Mouse (Mus musculus): ENCODE measurements at regions not wholly inside any gene's neighbourhood (a gene's known extent, or its start where the extent isn't known, plus 50 kb on each side); places are given as distances from the start of the nearest gene placed in this dataset.

DNA sequence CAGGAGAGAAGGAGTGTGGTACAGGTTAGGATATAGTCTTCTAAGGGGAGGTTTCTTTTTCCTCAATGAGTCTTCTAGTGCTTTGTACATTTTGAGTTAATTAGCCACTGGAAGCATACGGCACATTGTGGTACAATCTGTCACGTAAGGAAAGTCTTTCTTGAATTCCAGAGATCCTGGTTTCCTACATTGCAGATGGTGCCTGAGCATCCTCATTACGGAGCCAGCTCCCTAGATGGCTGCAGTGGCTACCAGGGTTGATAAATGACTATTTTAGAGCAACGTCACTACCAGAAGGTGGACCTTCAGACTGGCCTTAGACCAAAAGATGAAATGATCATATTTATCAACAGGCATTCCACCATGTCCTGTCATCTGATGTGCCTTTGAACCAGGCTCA, 84.5 kb upstream of the 1700025G04Rik start:
- DNase-seq, result no peak
- Histone ChIP-seq H3K4me3 (replicated peaks; ENCODE audit: extremely low read depth, low read depth, low read length) (no peak overlapping the region), H3K4me1 (ENCODE audit: control insufficient read depth, insufficient read depth, low read length) (no peaks in the 10 kb centered on the region; the same call in 1 of the 2 replicates)
- WGBS, result 93% methylated on average over 4 of the region's 4 CpGs
- TF ChIP-seq CTCF (IDR thresholded peaks at IDR 0.05; ENCODE audit: insufficient read depth, low read length) (no peak), POLR2A (IDR thresholded peaks at IDR 0.05; ENCODE audit: borderline replicate concordance, extremely low read depth, low read depth, low read length) (no peak)

DNA sequence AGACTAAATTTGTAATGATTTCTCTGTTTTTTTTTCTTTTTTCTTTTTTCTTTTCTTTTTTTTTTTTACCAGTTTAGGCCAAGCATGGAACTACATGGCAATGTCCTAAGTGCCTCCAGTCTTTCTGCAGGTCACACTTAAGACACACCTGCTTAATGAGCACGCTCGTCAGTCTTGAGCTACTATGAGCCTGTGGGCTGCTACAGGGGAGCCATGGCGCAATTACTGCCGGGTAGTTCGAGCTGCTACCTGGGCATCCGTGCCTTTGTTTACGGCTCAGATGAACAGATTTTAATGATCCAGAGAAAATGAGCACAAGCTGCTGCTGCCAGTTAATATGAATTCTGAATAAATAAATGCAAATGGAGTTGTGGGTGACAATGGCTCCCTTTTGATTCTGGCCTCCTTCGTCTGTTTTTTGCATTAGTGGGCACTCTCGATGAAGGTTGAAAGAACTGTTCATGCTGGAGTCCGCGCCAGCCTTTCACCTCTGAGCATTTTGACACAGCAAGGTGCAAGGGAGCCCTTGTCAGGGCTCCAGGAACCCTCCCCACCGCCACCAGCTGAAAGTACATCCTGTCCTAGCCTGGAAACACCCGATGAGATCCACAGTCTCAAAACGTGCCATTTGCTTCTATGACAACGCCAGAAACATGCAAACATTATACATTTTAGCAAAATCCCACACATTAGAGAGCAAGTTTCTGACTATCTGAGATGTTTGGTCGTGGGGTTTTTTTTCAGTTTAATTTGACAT, 81.3 kb upstream of the 1700025G04Rik start:
- Histone ChIP-seq H3K4me1 (ENCODE audit: control insufficient read depth, insufficient read depth, low read length) (no peaks in the 10 kb centered on the region), H3K4me3 (replicated peaks; ENCODE audit: extremely low read depth, low read depth, low read length) (no peak overlapping the region)
- TF ChIP-seq POLR2A (IDR thresholded peaks at IDR 0.05; ENCODE audit: borderline replicate concordance, extremely low read depth, low read depth, low read length) (no peak), CTCF (IDR thresholded peaks at IDR 0.05; ENCODE audit: insufficient read depth, low read length) (no peak)
- WGBS, result 78% methylated on average over 16 of the region's 16 CpGs
- DNase-seq, result no peak

DNA sequence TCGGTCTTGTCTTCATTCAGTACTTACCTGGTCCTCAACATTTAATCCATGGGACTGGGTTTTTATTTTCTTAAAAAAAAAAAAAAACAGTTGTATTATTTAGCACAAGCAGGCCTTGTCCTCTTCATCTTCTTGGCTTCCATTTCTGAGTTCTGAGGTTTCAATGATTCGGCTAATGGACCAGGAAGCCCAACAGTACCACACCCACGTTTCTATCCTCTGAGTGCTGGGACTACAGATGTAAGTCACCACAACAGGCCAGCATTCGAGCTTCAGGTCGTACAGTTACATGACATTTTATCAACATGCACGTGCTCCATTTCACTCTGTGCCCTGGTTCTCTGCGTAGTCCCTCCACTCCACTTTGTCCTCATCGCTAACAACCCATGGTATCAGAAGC, 80.7 kb upstream of the 1700025G04Rik start:
- Histone ChIP-seq H3K4me3 (replicated peaks; ENCODE audit: extremely low read depth, low read depth, low read length) (no peak overlapping the region), H3K4me1 (ENCODE audit: control insufficient read depth, insufficient read depth, low read length) (no peaks in the 10 kb centered on the region)
- no peak for DNase-seq
- WGBS, result 81% methylated on average over 8 of the region's 8 CpGs
- TF ChIP-seq POLR2A (IDR thresholded peaks at IDR 0.05; ENCODE audit: borderline replicate concordance, extremely low read depth, low read depth, low read length), result no peak
- no peak for TF ChIP-seq CTCF (IDR thresholded peaks at IDR 0.05; ENCODE audit: insufficient read depth, low read length)

DNA sequence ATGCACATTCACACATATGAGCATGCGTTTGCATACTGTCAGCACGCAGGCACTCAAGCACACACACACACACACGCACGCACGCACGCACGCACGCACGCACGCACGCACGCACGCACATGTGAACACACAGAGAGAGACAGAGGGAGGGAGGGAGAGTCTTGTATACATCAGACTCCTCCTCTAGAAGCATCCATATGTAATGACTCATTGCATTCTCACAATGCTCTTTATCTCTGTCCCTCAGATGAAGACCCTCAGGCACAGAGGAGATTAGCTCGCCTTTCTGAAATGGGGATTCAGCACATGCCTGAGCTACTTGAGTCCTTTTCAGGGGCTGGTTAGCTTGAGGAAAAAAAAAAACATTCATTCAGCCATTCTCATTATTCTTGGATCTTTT, 79.6 kb upstream of the 1700025G04Rik start:
- DNase-seq, result no peak
- Histone ChIP-seq H3K4me3 (replicated peaks; ENCODE audit: extremely low read depth, low read depth, low read length) (no peak overlapping the region), H3K4me1 (ENCODE audit: control insufficient read depth, insufficient read depth, low read length) (no peaks in the 10 kb centered on the region)
- 94% methylated on average over 14 of the region's 14 CpGs for WGBS
- TF ChIP-seq CTCF (IDR thresholded peaks at IDR 0.05; ENCODE audit: insufficient read depth, low read length), result no peak
- no peak for TF ChIP-seq POLR2A (IDR thresholded peaks at IDR 0.05; ENCODE audit: borderline replicate concordance, extremely low read depth, low read depth, low read length)

- H3K4me1 ChIP-seq (ENCODE audit: control insufficient read depth, insufficient read depth, low read length), result no peaks in the 10 kb centered on the region
- 57% methylated on average over 4 of the region's 4 CpGs for WGBS
- TF ChIP-seq POLR2A (IDR thresholded peaks at IDR 0.05; ENCODE audit: borderline replicate concordance, extremely low read depth, low read depth, low read length) (no peak), CTCF (IDR thresholded peaks at IDR 0.05; ENCODE audit: insufficient read depth, low read length) (no peak)
Measured at GRCm38 (mm10) chr1:152168284-152168683, 78.4 kb upstream of the 1700025G04Rik start.

GRCm38 (mm10) chr1:152167716-152168115, 77.8 kb upstream of the 1700025G04Rik start:
- 84% methylated on average over 5 of the region's 5 CpGs for WGBS
- no peak overlapping the region for H3K4me3 ChIP-seq (replicated peaks; ENCODE audit: extremely low read depth, low read depth, low read length)
- H3K4me1 ChIP-seq (ENCODE audit: control insufficient read depth, insufficient read depth, low read length), result no peaks in the 10 kb centered on the region
- no peak for DNase-seq
- no peak for TF ChIP-seq POLR2A (IDR thresholded peaks at IDR 0.05; ENCODE audit: borderline replicate concordance, extremely low read depth, low read depth, low read length)
- TF ChIP-seq CTCF (IDR thresholded peaks at IDR 0.05; ENCODE audit: insufficient read depth, low read length), result no peak

More at GRCm38 (mm10) chr1:152168284-152168683, 78.4 kb upstream of the 1700025G04Rik start:
- no peak for DNase-seq
- no peak overlapping the region for H3K4me3 ChIP-seq (replicated peaks; ENCODE audit: extremely low read depth, low read depth, low read length)

DNA sequence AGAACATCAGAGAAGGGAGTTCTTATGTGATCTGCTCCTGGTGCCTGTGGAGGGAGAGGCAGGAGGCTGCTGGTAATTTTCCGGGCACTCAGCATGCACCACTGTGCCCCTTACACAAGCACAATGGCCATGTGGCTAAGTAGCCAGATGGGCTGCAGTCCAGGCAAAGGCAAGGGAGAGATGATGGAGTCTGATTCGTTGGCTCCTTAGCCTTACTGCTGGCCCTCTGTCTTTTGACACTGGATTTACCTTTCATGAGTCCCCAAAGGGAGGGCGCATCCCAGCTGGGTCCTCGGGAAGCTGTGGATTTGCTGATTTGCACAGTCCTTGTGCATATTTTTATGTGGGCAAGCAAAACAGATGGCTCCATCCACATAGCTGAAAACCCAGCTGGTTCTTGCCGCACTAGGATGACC, 75.6 kb upstream of the 1700025G04Rik start:
- 75% methylated on average over 5 of the region's 5 CpGs for WGBS
- no peak overlapping the region for H3K4me3 ChIP-seq (replicated peaks; ENCODE audit: extremely low read depth, low read depth, low read length)
- no peak for DNase-seq

DNA sequence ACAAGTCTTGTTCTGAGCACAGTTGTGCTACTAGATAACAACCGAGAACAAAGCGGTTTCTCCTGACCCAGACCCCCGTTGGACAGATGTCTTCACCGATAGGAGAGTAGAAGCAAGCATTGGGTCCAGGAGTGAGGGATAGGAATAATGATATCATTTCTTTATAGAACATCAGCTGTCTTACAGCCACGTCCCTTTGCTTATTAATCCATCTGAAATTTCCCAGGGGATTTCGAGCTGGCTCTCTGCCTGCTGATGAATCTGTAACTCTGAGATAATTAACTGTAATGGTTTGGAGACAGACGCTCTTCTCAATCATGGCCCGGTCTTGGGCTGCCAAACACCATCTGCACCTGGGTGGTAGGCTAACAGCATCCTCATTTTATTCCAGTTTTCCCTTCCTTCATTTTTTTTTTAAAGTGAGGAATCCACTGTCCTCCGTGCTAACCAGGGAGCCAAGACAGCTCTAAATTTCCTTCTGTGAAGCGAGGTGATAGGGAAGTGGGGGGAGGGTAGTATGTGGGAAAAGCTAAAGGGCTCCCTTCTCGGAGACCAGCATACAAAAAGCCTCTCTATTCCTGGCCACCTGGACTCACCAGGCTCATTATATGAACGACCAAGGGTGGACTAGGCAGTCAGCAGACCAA, 75.0 kb upstream of the 1700025G04Rik start:
- H3K4me3 ChIP-seq (replicated peaks; ENCODE audit: extremely low read depth, low read depth, low read length), result no peak overlapping the region
- no peaks in the 10 kb centered on the region for H3K4me1 ChIP-seq (ENCODE audit: control insufficient read depth, insufficient read depth, low read length)
- TF ChIP-seq POLR2A (IDR thresholded peaks at IDR 0.05; ENCODE audit: borderline replicate concordance, extremely low read depth, low read depth, low read length), result no peak
- no peak for TF ChIP-seq CTCF (IDR thresholded peaks at IDR 0.05; ENCODE audit: insufficient read depth, low read length)
- 57% methylated on average over 12 of the region's 12 CpGs for WGBS
- DNase-seq, result no peak

More for the DNA sequence above, 75.6 kb upstream of the 1700025G04Rik start:
- H3K4me1 ChIP-seq (ENCODE audit: control insufficient read depth, insufficient read depth, low read length), result no peaks in the 10 kb centered on the region
- TF ChIP-seq POLR2A (IDR thresholded peaks at IDR 0.05; ENCODE audit: borderline replicate concordance, extremely low read depth, low read depth, low read length), result no peak
- no peak for TF ChIP-seq CTCF (IDR thresholded peaks at IDR 0.05; ENCODE audit: insufficient read depth, low read length)

DNA sequence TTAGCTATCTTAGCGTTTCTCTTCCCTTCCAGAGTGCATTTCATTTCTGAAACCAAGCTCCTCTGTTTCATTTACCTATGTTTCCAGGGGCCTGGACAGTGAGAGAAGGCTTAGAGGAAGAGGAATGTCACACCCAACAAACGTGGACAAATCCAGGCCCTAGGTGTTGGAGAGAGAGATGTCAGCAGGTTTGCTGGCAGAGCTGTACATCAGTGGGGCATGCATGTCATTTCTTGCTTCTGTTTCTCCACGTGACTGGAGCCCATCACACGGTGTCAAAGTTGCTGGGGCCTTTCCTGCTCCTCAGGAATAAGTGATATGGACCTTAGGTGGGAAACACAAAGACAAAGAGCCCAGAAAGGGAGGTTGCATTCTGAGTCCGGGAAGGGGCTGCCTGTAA, 74.3 kb upstream of the 1700025G04Rik start:
- Histone ChIP-seq H3K4me3 (replicated peaks; ENCODE audit: extremely low read depth, low read depth, low read length) (no peak overlapping the region), H3K4me1 (ENCODE audit: control insufficient read depth, insufficient read depth, low read length) (no peaks in the 10 kb centered on the region)
- no peak for TF ChIP-seq POLR2A (IDR thresholded peaks at IDR 0.05; ENCODE audit: borderline replicate concordance, extremely low read depth, low read depth, low read length)
- WGBS, result 74% methylated on average over 5 of the region's 5 CpGs
- DNase-seq, result no peak

DNA sequence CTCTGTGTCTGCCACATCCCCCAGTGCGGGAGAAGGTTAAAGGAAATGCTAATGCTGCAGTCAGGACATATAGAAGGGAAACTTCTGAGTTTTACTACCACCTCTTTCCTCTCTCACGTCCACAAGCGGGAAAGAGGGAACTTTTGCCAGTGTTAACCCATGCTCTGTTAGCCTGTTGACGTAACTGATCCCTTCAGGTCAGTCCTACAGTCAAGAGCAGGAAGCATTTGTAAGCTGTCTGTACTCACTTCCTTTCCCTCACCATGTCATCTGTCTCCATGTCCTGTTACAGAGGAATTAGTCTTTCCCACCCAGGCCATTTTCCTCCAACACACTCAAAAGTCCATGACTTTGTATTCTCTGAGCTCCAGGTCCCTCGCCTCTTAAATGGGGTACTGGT, 62.5 kb upstream of the 1700025G04Rik start:
- H3K4me3 ChIP-seq (replicated peaks; ENCODE audit: extremely low read depth, low read depth, low read length), result no peak overlapping the region
- no peaks in the 10 kb centered on the region for H3K4me1 ChIP-seq (ENCODE audit: control insufficient read depth, insufficient read depth, low read length)
- TF ChIP-seq CTCF (IDR thresholded peaks at IDR 0.05; ENCODE audit: insufficient read depth, low read length) (no peak), POLR2A (IDR thresholded peaks at IDR 0.05; ENCODE audit: borderline replicate concordance, extremely low read depth, low read depth, low read length) (no peak)
- WGBS, result 44% methylated on average over 5 of the region's 5 CpGs
- DNase-seq, result no peak
